Mouse (Mus musculus): ENCODE data around the gene Cybb. TPM values are rescaled to one million over a fixed set of nuclear protein-coding genes. Genes with fewer than 3 reads are reported as not detected.

The Cybb gene
- polyA plus RNA-seq, 1 experiment from 2014 or later: 7.6 TPM

Other genes starting within 250 kb of the Cybb start
- gene Gm14862, start 230.9 kb downstream of the Cybb start, polyA plus RNA-seq (2015; fragmentation: Nextera tagmentation; extraction: Ambion mirVana): 0.28 TPM in 1 of 2 replicates, not detected in the other
- gene Xk, start 215.0 kb downstream of the Cybb start, polyA plus RNA-seq (2015; fragmentation: Nextera tagmentation; extraction: Ambion mirVana): 5.1 and 5.5 TPM in 2 replicates
- not detected in 2 replicates for gene H2al1m, start 204.0 kb downstream of the Cybb start, polyA plus RNA-seq (2015; fragmentation: Nextera tagmentation; extraction: Ambion mirVana)
- not detected in 2 replicates for gene H2al1k, start 137.1 kb downstream of the Cybb start, polyA plus RNA-seq (2015; fragmentation: Nextera tagmentation; extraction: Ambion mirVana)
- gene H2al1o, start 84.6 kb upstream of the Cybb start, polyA plus RNA-seq (2015; fragmentation: Nextera tagmentation; extraction: Ambion mirVana): not detected in 2 replicates
- 95.3 and 104 TPM in 2 replicates for gene Dynlt3, start 175.2 kb upstream of the Cybb start, polyA plus RNA-seq (2015; fragmentation: Nextera tagmentation; extraction: Ambion mirVana)

All from stomach, embryonic 16.5 days (tissue).